Mouse (Mus musculus) ES-E14 (cell line): ENCODE data around the gene Cox19.

Experiments
- CHD2 ChIP-seq: IDR thresholded peaks from 2 replicates; pipeline ENCODE4 v1.6.1; 2014; ENCODE audit warnings: mild to moderate bottlenecking, low read depth, low read length, inconsistent platforms
- HCFC1 ChIP-seq: IDR thresholded peaks from 2 replicates; pipeline ENCODE4 v1.6.1; 2012; ENCODE audit warnings: low read length, inconsistent platforms, borderline replicate concordance; ENCODE audit not compliant: insufficient read depth
- MAFK ChIP-seq: IDR thresholded peaks from 2 replicates; pipeline ENCODE4 v1.6.1; 2014; ENCODE audit warnings: mild to moderate bottlenecking, low read depth, low read length, inconsistent platforms; ENCODE audit not compliant: insufficient read depth
- ZC3H11A ChIP-seq: IDR thresholded peaks from 2 replicates; pipeline ENCODE4 v1.6.1; 2012; ENCODE audit warnings: low read depth, mild to moderate bottlenecking, inconsistent platforms, low read length, borderline replicate concordance

DNA sequence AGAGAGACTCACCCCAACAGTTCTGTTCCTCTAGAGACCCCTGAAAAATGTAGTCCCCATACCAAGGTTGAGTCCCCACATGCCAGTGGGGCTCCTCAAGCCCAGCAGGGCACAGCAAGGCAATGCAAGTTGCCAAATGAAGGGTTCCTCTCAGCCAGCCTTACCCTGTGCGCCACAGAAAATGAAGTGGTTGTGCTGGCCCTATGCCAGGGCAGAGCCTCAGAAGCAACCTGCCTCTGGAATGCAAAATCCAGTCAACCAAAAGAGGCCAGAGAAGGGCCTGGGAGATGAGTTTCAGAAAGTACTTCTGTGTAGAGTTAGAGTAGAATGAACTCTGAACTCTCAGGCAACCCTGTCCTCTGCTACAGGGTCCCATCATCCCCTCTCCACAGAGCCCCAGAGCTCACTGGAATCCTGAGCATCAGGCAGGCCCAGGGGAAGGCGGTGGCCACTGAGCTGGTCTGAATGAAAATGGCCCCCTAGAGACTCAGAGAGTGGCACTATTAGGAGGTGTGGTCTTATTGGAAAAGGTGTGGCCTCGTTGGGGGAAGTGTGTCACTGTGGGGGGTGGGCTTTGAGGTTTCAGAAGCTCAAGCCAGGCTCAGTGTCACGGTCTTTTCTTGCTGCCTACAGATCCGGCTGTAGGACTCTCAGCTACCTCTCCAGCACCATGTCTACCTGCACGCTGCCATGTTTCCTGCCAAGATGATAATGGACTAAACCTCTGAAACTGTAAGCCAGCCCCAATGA is 59.2 kb downstream of the Cox19 start:
- TF ChIP-seq ZC3H11A: no peak
- TF ChIP-seq HCFC1: no peak
- TF ChIP-seq CHD2: no peak
- TF ChIP-seq MAFK: no peak
